Comparison of ENCODE assay signal across 8 mouse cellular contexts in the genomic region with DNA sequence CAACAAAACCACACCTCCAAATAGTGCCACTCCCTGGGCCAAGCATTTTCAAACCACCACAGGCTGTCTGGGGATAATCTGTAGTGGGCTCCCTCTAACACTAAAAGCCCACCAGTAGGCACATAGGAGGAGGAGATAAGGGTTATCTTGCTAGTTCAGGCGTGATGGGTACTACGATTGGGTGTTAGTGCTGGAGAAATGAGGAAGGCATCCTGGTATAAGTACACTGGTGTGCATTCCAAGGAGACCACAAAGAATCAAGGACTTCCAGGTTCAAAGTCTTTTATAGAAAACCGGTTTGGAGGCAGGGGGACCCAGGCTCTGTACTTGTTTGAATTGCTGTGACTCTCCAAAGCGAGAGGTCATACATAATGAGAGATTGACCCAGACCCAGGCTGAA. TPM values are rescaled to one million over a fixed set of nuclear protein-coding genes. Genes with fewer than 3 reads are reported as not detected.
DNase-seq lines count a peak whose midpoint lies in the region; ATAC-seq and TF ChIP-seq lines count a peak whose summit lies in the region.

No protein-coding gene starts in this region.

- 11% methylated on average over 4 of the region's 4 CpGs for WGBS in heart, embryonic 14.5 days
- 23% methylated on average over 4 of the region's 4 CpGs for WGBS in bone marrow, adult 2 months
- 25% methylated on average over 4 of the region's 4 CpGs for WGBS in hindbrain, embryonic 10.5 days
- 25% methylated on average over 4 of the region's 4 CpGs for WGBS in midbrain, embryonic 10.5 days

- no peak for DNase-seq in heart, postnatal 10 days
- DNase-seq in hindbrain, embryonic 10.5 days (ENCODE audit: low spot score): no peak
- DNase-seq in midbrain, embryonic 10.5 days (ENCODE audit: low spot score): peak; percentile 16
- no peak for DNase-seq in T-cell, adult 2 months (ENCODE audit: low spot score)
- no peak for DNase-seq in right cerebral cortex, postnatal 36 days (ENCODE audit: low spot score in 2 of 2)
- no peak for DNase-seq in thymus, postnatal 36 days

- H3K4me2 ChIP-seq in heart, embryonic 14.5 days (ENCODE audit: low read length): peak overlapping the region; percentile 87

- H3K4me1 ChIP-seq in heart, embryonic 14.5 days (ENCODE audit: control insufficient read depth in 2 of 2, insufficient read depth in 2 of 2, low read length in 2 of 2): peaks cover 3 to 12% of the 10 kb centered on the region in 2 experiments
- H3K4me1 ChIP-seq in bone marrow, adult 2 months (ENCODE audit: control insufficient read depth, insufficient read depth, low read length): peaks cover 5% of the 10 kb centered on the region
- H3K4me1 ChIP-seq in hindbrain, embryonic 10.5 days (replicated peaks): peaks cover 25% of the 10 kb centered on the region
- peaks cover 24% of the 10 kb centered on the region for H3K4me1 ChIP-seq in midbrain, embryonic 10.5 days

- no peak for ATAC-seq in heart, embryonic 14.5 days (ENCODE audit: insufficient number of reproducible peaks, insufficient read depth, low FRiP score, low read depth)

- no peaks in the 10 kb centered on the region for H3K9me3 ChIP-seq in heart, embryonic 14.5 days (ENCODE audit: control insufficient read depth, low read length)
- 0 out of 2 replicates have a peak, but pooled peaks cover 4% of the 10 kb centered on the region for H3K9me3 ChIP-seq in hindbrain, embryonic 10.5 days
- no peaks in the 10 kb centered on the region for H3K9me3 ChIP-seq in midbrain, embryonic 10.5 days (replicated peaks)

- no peak for TF ChIP-seq CTCF in bone marrow, adult 2 months (IDR thresholded peaks at IDR 0.05; ENCODE audit: control insufficient read depth, insufficient read depth, low read length)

- peak overlapping the region; percentile 73 for H3K9ac ChIP-seq in heart, embryonic 14.5 days (ENCODE audit: low read length)

- peak overlapping the region; percentile 82 to 93 for H3K27ac ChIP-seq in heart, embryonic 14.5 days (replicated peaks in 1 of 2; ENCODE audit: control insufficient read depth in 1 of 2, insufficient read depth in 1 of 2, low read depth in 2 of 2, low read length in 2 of 2)
- H3K27ac ChIP-seq in bone marrow, adult 2 months (ENCODE audit: control insufficient read depth, insufficient read depth, low read depth, low read length, poor library complexity): peak overlapping the region; percentile 94
- H3K27ac ChIP-seq in hindbrain, embryonic 10.5 days: peak overlapping the region; percentile 98
- peak overlapping the region; percentile 96 for H3K27ac ChIP-seq in midbrain, embryonic 10.5 days (replicated peaks)

- H3K36me3 ChIP-seq in heart, embryonic 14.5 days (ENCODE audit: control insufficient read depth, insufficient read depth, low read length): peaks cover 11% of the 10 kb centered on the region
- peaks cover 8% of the 10 kb centered on the region for H3K36me3 ChIP-seq in hindbrain, embryonic 10.5 days
- no peaks in the 10 kb centered on the region for H3K36me3 ChIP-seq in midbrain, embryonic 10.5 days

- intact Hi-C loops in heart, postnatal 10 days (cut with DNase I): no loop called here

- H3K4me3 ChIP-seq in heart, embryonic 14.5 days (ENCODE audit: control insufficient read depth in 1 of 2, insufficient read depth in 1 of 2, low read depth in 1 of 2, low read length in 2 of 2): peak overlapping the region; percentile 79 to 87
- H3K4me3 ChIP-seq in bone marrow, adult 2 months (replicated peaks; ENCODE audit: control insufficient read depth, low read depth, low read length): no peak overlapping the region
- peak overlapping the region; percentile 84 for H3K4me3 ChIP-seq in hindbrain, embryonic 10.5 days
- peak overlapping the region; percentile 69 for H3K4me3 ChIP-seq in midbrain, embryonic 10.5 days

- TF ChIP-seq POLR2A in bone marrow, adult 2 months (IDR thresholded peaks at IDR 0.05; ENCODE audit: borderline replicate concordance, control insufficient read depth, low read depth, low read length): no peak

- H3K27me3 ChIP-seq in heart, embryonic 14.5 days (ENCODE audit: control insufficient read depth, insufficient read depth, low read length): no peaks in the 10 kb centered on the region
- H3K27me3 ChIP-seq in hindbrain, embryonic 10.5 days (ENCODE audit: insufficient read depth, poor library complexity, severe bottlenecking): no peaks in the 10 kb centered on the region
- H3K27me3 ChIP-seq in midbrain, embryonic 10.5 days (ENCODE audit: low read depth, poor library complexity, severe bottlenecking): no peaks in the 10 kb centered on the region; the same call in 1 of the 2 replicates

RNA-seq across cellular contexts. Expression of gene Rabep2, which starts 0.4 kb away (rescaled TPM):
- polyA plus RNA-seq in heart, embryonic 14.5 days (2014; fragmentation: Nextera tagmentation; extraction: Ambion mirVana): 19.6 and 19.8 TPM in 2 replicates
- total RNA-seq in heart, postnatal 10 days (2021): 10 to 100 TPM; 10.9 to 12.5 TPM
- polyA plus RNA-seq in bone marrow, adult 2 months (2011; ENCODE audit: insufficient read depth, insufficient read length, low replicate concordance, missing spikeins): 10.7 and 28.6 TPM in 2 replicates
- 28.7 and 28.8 TPM in 2 replicates for polyA plus RNA-seq in hindbrain, embryonic 10.5 days (2016; fragmentation: Nextera tagmentation; extraction: Ambion mirVana)
- polyA plus RNA-seq in midbrain, embryonic 10.5 days (2016; fragmentation: Nextera tagmentation; extraction: Ambion mirVana): 26.6 and 27.0 TPM in 2 replicates

RNA-seq across cellular contexts. Expression of gene Cd19, which starts 13.5 kb away (rescaled TPM):
- polyA plus RNA-seq in heart, embryonic 14.5 days (2014; fragmentation: Nextera tagmentation; extraction: Ambion mirVana): not detected in 2 replicates
- 1 to 10 TPM in 1 of 2 experiments, under 1 TPM in 1; 0.50 to 1.2 TPM for total RNA-seq in heart, postnatal 10 days (2021)
- 62.1 and 196 TPM in 2 replicates for polyA plus RNA-seq in bone marrow, adult 2 months (2011; ENCODE audit: insufficient read depth, insufficient read length, low replicate concordance, missing spikeins)
- polyA plus RNA-seq in hindbrain, embryonic 10.5 days (2016; fragmentation: Nextera tagmentation; extraction: Ambion mirVana): not detected in 2 replicates
- 0.07 and 0.16 TPM in 2 replicates for polyA plus RNA-seq in midbrain, embryonic 10.5 days (2016; fragmentation: Nextera tagmentation; extraction: Ambion mirVana)

RNA-seq across cellular contexts. Expression of gene Nfatc2ip, which starts 31.6 kb away (rescaled TPM):
- 1.3 and 2.0 TPM in 2 replicates for polyA plus RNA-seq in heart, embryonic 14.5 days (2014; fragmentation: Nextera tagmentation; extraction: Ambion mirVana)
- total RNA-seq in heart, postnatal 10 days (2021): 1 to 10 TPM; 6.1 to 7.0 TPM
- polyA plus RNA-seq in bone marrow, adult 2 months (2011; ENCODE audit: insufficient read depth, insufficient read length, low replicate concordance, missing spikeins): 11.1 and 15.1 TPM in 2 replicates
- 3.1 and 3.7 TPM in 2 replicates for polyA plus RNA-seq in hindbrain, embryonic 10.5 days (2016; fragmentation: Nextera tagmentation; extraction: Ambion mirVana)
- 2.6 and 2.8 TPM in 2 replicates for polyA plus RNA-seq in midbrain, embryonic 10.5 days (2016; fragmentation: Nextera tagmentation; extraction: Ambion mirVana)

RNA-seq across cellular contexts. Expression of gene Atp2a1, which starts 34.8 kb away (rescaled TPM):
- 0.26 and 1.3 TPM in 2 replicates for polyA plus RNA-seq in heart, embryonic 14.5 days (2014; fragmentation: Nextera tagmentation; extraction: Ambion mirVana)
- total RNA-seq in heart, postnatal 10 days (2021): under 1 TPM; 0.77 to 0.82 TPM
- polyA plus RNA-seq in bone marrow, adult 2 months (2011; ENCODE audit: insufficient read depth, insufficient read length, low replicate concordance, missing spikeins): 12.0 and 13.4 TPM in 2 replicates
- polyA plus RNA-seq in hindbrain, embryonic 10.5 days (2016; fragmentation: Nextera tagmentation; extraction: Ambion mirVana): 1.1 and 3.0 TPM in 2 replicates
- 0.16 and 0.28 TPM in 2 replicates for polyA plus RNA-seq in midbrain, embryonic 10.5 days (2016; fragmentation: Nextera tagmentation; extraction: Ambion mirVana)

RNA-seq across cellular contexts. Expression of gene Sh2b1, which starts 47.1 kb away (rescaled TPM):
- 35.6 and 39.0 TPM in 2 replicates for polyA plus RNA-seq in heart, embryonic 14.5 days (2014; fragmentation: Nextera tagmentation; extraction: Ambion mirVana)
- total RNA-seq in heart, postnatal 10 days (2021): 10 to 100 TPM; 46.1 to 46.7 TPM
- 34.4 and 95.0 TPM in 2 replicates for polyA plus RNA-seq in bone marrow, adult 2 months (2011; ENCODE audit: insufficient read depth, insufficient read length, low replicate concordance, missing spikeins)
- polyA plus RNA-seq in hindbrain, embryonic 10.5 days (2016; fragmentation: Nextera tagmentation; extraction: Ambion mirVana): 54.4 and 61.0 TPM in 2 replicates
- polyA plus RNA-seq in midbrain, embryonic 10.5 days (2016; fragmentation: Nextera tagmentation; extraction: Ambion mirVana): 54.1 and 58.7 TPM in 2 replicates

Comparison
In these comparisons a context has a peak if more than half of its experiments do, and no peak if none do; other contexts are left out.
1. RNA of gene Cd19, which starts 13.5 kb away (polyA plus RNA-seq): 62.1 to 196 TPM in bone marrow, adult 2 months; 0.07 to 0.16 TPM in midbrain, embryonic 10.5 days, not detected in heart, embryonic 14.5 days and not detected in hindbrain, embryonic 10.5 days; every median in the first group is over 10 times any median in the second.
2. Peak in every context shown above with its lines, with median percentiles within 50 percentile points of each other: H3K27ac ChIP-seq.